Mouse (Mus musculus) thymus, postnatal 14 days (tissue): ENCODE measurements around the gene Orc5.
"Not testable (repeated sequence)": the region's sequence is repeated elsewhere in the genome, so short reads cannot be mapped to it uniquely, and the experiment has no call there.

Experiments used
- DNase-seq: peaks from one replicate; pipeline ENCODE4 v3.0.0; 2021

Gene Orc5

DNA sequence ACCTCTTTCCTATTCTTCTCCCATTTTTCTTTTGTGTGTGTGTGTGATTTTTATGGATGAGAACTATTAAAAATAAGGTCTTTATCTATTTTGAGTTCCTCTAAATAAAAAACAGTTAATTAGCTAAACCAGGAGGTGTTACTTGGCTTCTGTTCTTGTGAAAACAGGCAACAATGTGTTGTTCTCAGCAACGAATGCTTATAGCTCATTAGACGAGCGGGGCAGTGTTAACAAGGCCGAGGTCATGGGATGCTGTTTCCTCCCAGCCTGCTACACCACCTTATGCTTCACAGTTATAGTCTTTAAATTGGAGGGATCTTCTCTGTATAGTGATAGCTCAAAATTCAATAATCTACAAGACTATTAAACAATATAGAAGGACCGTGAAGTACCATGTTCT, 17.7 kb downstream of the Orc5 start:
- no peak for DNase-seq

DNA sequence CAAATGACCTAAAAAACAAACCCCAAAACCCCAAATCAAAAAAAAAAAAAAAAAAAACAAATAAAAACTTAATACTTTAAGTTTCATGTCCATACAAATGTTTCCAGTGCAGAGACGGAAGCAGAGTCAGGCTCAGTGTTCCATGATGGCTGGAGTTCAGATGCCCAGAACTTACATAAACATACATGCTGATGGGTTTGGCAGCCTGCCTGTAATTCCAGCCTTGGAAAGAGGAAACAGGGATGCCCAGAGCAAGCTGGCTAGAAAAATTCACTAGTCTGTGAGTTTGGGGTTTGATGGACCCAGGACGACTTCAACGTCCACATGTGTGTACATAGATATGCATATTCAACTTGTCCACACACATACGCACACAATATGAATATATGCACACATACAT, 27.6 kb downstream of the Orc5 start:
- no peak for DNase-seq

DNA sequence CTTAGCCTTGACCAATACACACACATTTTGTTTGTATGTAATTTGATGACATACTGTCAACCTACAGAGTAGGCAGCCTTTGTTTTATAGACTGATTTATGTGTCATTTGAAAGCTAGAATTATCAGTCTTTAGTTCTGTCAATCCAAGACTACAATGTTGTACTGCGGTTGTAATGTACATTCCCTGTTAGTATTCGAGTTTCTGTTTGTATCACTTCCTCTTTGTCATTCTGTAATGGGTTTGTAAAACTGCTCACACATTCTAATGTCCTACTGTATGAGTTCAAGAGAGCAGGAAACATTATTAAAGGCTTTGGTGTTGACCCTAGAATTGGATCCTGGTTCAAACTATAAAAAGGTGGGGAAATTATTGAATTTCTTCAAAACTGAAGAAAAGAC, 30.5 kb downstream of the Orc5 start:
- no peak for DNase-seq

DNA sequence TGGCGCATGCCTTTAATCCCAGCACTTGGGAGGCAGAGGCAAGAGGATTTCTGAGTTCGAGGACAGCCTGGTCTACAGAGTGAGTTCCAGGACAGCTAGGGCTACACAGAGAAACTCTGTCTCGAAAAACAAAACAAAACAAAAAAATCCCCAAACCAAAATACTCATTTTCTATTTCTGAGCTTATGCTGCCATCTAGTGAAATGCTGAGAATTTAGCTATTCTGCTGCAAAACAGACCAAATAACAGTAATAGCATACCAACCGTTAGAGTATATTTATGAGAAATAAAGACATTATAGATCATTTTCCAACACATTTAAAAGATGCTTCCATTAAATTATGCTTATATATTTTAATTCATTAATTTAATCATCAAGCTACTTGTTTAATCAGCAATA, 34.5 kb downstream of the Orc5 start:
- DNase-seq: not testable (repeated sequence)

DNA sequence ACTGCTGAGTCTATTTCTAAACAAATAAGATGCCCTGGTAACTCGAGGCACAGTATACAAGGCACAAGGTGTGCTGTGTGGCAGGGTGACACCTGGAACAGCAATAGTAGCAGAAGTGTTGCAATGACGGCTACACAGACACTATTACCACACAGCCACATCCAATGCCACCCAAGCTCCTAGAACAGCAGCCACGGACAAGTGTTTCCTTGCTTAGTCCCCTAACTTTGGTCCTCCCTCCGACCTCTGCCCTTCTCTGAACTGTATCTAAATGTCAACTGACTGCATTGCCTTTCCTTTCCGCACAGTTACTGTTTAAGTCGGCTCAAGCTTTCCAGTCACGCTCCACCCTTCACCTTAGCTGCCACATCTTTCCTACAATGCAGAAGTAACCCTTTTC, 36.0 kb downstream of the Orc5 start:
- DNase-seq: not testable (repeated sequence)

DNA sequence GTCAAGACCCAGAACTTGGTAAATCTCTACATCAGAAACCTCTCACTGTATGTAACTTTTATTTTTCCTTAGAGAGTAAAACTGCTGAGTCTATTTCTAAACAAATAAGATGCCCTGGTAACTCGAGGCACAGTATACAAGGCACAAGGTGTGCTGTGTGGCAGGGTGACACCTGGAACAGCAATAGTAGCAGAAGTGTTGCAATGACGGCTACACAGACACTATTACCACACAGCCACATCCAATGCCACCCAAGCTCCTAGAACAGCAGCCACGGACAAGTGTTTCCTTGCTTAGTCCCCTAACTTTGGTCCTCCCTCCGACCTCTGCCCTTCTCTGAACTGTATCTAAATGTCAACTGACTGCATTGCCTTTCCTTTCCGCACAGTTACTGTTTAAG, 37.6 kb downstream of the Orc5 start:
- DNase-seq: not testable (repeated sequence)

DNA sequence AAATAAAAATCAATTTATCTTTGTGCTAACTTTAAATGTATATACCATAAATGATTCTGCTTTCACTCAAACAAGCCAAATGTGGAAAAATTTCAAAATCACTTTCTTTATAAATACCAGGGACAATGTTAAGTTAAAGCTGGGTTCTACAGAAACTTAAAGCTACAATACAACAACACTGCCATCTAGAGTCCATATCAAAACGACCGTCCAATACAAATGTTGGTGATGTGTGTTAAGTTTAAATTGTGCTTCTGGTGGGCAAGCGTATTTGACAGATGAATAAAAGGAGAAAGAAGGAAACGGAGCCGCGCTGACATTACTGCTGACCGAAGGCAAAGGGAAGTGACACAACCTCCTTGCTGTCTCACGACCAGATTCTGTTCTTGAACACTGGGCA, 38.4 kb downstream of the Orc5 start:
- DNase-seq: no peak

DNA sequence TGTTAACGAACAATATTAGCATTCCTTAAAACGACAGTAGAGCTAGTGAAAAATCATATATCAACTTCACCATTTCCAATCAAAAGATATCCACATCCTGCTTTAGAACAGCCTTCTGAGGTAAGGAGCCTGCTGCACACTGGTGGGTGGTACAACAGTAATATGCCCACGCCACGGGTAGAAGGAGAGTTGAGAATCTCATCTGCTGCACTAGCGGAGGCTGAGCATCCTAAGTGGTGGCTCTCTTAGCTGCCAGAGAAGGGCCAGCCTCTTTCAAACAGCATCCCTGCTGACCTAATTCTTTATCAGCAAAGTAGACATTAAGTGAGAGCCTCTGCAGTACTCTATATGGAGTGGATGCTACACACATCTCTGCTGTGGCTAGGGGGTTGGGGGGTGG, 41.7 kb downstream of the Orc5 start:
- no peak for DNase-seq

DNA sequence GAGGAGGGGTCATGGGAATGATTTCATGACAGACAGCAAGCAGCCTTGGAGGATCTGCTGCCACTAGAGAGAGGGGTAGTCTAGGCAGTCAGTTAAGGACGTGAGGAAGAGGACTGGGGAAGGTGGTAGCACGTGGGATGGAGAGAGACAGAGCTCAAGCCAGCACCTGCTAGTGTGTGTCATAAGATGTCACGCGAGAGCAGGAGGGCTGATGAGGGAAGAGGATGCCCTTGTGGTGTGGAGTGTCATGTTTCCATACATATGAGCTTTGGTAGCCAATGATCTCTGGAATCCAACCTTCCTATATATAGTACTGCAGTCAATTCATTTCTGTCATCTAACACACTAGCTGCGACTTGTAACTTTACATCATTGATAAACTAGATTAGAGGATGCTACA, 50.8 kb downstream of the Orc5 start:
- no peak for DNase-seq

DNA sequence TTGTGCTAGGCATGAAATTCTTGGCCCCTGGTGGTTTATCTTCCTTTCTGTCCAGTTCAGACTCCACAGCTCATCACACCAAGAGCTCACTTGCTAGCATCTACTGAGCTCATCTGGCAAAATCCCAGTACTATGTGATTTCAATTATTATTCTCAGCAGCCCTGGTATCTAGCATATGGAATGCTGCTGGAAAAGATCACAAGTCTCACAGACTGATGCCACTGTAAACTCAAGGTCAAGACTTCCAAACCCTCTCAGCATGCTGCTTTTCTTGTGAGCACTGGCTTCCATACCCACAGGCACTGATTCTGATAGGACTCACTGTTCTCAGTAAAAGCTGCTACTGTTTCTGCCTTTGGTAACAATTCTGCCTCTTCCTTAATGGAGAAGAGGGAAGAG, 59.1 kb downstream of the Orc5 start:
- no peak for DNase-seq

DNA sequence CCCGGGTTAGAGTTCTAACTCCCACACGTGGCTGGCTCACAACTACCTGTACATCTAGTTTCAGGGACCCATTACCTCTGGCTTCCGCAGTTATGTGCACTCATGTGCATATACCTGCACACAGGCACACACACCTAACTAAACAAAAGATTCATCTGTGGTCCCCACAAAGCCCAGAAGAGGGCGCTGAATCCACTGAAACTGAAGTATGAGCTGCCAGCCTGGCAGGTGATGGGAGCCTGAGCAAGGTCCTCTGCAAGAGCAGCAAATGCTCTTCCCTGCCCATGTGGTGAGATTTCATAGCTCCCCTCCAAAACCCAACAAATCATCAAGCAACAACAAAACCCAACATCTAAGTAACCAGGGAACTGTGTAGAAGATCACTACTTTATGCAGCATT, 61.1 kb downstream of the Orc5 start:
- DNase-seq: peak; percentile 30

DNA sequence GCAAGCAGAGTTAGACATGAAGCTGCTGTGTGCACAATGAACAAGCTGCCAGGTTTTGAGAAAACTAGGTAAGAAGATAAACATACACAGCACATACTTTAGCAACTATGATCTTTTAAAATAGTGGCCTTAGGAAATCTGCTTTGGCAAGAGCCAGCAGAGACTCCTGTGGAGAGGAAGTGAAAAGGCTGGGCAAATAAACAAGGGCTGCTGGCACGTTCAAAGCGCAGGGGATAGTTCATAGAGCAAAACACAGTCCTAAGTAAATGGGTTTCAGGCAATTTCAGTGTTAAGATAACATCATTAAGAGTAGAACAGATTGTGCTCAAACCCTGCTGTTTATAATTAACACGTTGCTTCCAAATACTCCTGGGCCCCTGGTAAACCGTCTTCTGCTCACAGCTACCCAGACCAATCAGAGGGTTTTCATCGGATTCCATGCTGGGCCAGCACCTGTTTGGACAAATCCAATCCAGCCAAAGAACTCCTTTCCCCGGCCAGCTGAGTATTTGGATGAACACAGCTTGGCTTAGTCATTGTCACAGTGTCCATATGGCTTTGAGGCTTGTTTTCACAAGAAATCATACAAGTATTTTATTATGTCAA, 63.5 kb downstream of the Orc5 start:
- no peak for DNase-seq

DNA sequence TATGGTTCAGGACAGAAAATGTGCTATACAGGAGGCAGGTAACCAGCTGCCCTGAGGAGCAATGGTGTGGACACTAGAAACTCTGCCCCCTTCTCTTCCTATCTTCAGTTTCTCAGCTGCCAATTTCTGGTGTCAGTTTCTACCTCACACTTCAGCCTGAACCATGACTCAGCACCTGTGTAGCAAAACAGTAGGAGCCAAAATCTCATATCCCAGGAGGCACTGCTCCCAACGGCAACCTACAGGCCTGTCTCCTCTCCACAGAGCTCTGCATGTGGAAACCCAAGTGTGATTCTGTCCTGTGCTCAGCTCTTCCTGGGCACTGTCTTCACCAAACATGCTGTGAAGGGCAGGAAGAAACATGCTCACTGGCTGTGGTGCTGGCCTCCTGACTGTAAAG, 64.5 kb downstream of the Orc5 start:
- no peak for DNase-seq

DNA sequence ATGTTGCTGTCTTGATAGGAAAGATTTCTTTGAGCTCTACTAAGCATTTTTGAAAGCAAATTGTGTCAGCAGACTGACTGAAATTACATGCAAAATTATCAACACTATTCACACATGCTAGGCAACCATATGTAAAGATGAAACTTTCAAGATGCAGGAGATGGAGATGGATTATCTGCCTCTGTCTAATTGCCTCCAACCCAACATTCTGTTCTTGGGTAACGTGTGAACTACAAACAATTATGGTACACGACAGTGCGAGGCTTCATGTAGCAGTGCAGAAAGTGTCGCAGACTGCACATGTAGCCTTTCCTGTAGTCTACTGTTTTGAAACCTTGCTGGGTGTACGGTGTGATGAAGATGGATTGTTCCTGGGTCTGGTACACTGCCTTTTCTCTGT, 67.7 kb downstream of the Orc5 start:
- DNase-seq: no peak

DNA sequence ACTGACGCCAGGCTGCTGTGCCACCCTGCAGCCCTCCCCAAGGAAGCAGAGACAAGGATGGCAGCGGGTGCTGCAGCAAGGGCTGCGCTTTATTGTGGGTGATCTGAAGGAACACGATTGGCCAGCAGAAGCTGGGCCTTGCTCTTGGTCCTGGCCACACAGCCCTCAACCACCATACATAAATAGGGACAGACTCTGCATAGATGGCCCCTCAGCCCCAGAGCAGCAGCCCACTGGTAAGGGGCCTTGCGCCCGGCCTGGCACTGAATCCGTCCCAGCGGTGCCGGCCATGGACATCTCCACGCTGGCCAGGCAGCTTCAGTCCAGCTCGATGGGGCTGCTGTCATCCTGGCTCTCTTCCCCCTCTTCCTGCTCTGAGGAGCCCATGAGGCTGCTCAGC, 77.8 kb downstream of the Orc5 start:
- not testable (repeated sequence) for DNase-seq

DNA sequence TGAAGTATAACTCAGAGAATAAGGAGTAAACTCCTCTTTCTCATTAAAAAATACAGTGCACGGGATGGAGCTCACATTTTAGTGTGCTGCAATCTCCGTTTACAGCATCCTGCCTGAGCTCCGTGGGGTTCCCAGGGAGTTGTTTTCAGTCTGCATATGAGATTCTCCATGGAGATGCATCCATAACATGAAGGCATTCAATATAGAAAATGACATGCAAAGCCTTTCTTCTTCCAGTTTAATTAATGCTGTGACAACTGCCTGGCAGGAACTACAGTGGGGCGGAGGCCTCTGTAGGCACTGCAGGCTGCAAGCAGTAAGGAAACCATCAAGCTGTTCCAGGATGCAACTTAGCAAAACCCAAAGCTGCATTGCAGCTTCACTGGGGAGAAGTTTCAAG, 79.0 kb downstream of the Orc5 start:
- no peak for DNase-seq

DNA sequence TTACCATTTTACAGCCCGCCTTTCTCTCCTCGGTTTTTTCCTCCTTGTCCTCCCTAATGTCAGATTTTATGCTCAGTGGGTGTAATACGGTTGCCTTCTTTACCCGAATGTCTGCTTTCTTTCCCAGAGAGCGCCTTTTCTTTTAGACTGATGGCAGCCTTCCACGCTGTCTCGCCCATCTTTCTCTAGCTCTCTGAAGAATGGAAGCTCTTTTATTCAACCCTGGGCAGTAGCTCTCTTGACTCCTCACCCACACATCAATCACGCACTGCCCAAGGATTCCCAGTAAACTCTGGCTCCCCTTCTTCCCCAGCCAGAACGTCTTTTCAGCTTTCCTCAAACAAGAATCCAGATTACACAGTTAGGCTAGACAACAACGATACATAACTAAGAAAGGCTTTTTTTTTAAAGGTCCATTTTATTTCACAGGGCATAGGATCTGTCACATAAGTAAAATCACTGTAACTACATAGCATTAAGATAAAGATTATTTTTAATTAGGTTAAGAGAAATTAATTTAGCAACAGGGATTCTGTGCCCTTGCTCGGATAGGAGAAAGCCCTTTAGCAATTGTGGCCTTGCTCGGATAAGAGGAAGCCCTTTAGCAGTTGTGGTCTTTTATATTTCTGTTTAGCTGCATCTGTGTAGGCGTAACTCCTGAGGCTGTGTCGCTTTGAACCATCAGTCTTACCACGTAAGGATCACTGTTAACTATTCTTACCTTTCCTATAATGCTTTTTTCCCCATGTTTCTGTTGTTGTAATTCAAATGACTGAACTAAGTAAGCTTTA, 97.2 kb downstream of the Orc5 start:
- DNase-seq: no peak

DNA sequence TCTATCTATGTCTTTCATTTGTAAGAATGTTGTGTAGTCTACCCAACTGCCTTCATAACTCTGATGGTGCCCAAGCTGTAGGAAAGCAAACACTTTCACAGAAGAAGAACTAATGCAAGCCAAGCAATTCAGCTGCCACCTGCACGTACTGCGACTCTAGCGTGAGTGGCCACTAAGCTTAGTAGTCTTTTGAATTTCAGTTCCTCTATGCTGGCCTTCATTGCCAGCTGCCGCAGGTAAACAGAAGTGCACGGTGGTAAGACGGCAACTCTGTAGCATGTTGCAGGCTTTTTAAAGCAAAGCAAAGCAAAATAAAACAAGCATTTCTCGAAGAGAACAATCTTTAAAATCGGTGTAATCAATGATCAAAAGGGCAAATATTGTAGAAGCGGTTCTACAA, 97.8 kb downstream of the Orc5 start:
- DNase-seq: no peak

DNA sequence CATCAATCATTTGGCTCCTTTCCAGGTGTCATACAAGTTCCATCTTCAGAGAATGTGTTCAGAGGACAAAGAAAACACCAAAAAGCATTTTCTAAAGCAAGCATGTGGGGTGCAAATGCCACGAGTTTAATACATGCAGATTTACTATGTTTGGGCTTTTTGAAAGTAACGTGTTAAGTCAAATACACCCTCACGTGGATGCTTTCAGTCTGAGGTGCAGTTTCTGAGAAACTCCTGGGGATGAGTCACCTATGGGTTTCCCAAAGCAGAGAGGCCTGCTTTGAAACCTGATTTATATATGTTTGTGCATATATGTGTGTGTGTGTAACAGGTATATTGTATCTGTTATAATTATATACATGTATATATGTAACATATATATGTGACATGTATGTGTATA, 98.5 kb downstream of the Orc5 start:
- DNase-seq: no peak

DNA sequence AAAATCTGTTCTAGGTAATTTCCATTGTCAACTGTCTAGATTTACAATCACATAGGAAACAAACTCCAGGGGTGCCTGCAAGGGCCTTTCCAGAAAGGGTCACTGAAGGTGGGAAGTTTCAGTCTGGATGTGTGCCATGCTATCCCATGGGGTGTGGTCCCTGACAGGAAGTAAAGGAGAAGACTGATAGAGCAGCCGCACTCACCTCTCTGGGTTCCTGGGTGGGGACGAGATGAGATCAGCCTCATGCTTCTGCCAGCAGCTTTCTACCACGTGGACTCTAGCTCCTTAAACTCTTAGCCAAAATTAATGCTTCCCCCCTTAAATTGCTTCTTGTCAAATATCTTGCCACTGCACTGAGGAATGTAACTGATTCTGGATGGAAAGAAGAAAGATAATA, 100.7 kb downstream of the Orc5 start:
- no peak for DNase-seq
